Mouse (Mus musculus): ENCODE data around the gene Prkce. TPM values are rescaled to one million over a fixed set of nuclear protein-coding genes. Genes with fewer than 3 reads are reported as not detected.

Prkce gene
- polyA plus RNA-seq, 1 experiment: 3.3 TPM

- peaks cover 7% of the 10 kb centered on the region; the same call in 1 of the 2 replicates for H3K4me1 ChIP-seq (ENCODE audit: control insufficient read depth, insufficient read depth, insufficient read length, low read length)
- H3K27ac ChIP-seq (ENCODE audit: insufficient read depth, low read depth, low read length): no peak overlapping the region
- TF ChIP-seq CTCF (IDR thresholded peaks at IDR 0.05; ENCODE audit: extremely low read depth, insufficient read length, insufficient replicate concordance, low read depth, low read length) (no peak), POLR2A (IDR thresholded peaks at IDR 0.05; ENCODE audit: low read depth, low read length) (no peak)
- H3K4me3 ChIP-seq (ENCODE audit: low read depth, low read length): no peak overlapping the region
- 85% methylated on average over 11 of the region's 11 CpGs for WGBS
- no peaks in the 10 kb centered on the region for H3K36me3 ChIP-seq (ENCODE audit: control insufficient read depth, insufficient read depth, low read length)
- no peaks in the 10 kb centered on the region for H3K27me3 ChIP-seq (ENCODE audit: control insufficient read depth, insufficient read depth, low read length)
These were observed 51.0 kb downstream of the Prkce start for GRCm38 (mm10) chr17:86218553-86218952.

- H3K36me3 ChIP-seq (ENCODE audit: control insufficient read depth, insufficient read depth, low read length): no peaks in the 10 kb centered on the region
- 83% methylated on average over 10 of the region's 10 CpGs for WGBS
- no peak overlapping the region for H3K4me3 ChIP-seq (ENCODE audit: low read depth, low read length)
- no peak overlapping the region for H3K27ac ChIP-seq (ENCODE audit: insufficient read depth, low read depth, low read length)
- no peaks in the 10 kb centered on the region for H3K27me3 ChIP-seq (ENCODE audit: control insufficient read depth, insufficient read depth, low read length)
- TF ChIP-seq POLR2A (IDR thresholded peaks at IDR 0.05; ENCODE audit: low read depth, low read length) (no peak), CTCF (IDR thresholded peaks at IDR 0.05; ENCODE audit: extremely low read depth, insufficient read length, insufficient replicate concordance, low read depth, low read length) (no peak)
- H3K4me1 ChIP-seq (ENCODE audit: control insufficient read depth, insufficient read depth, insufficient read length, low read length): 0 out of 2 replicates have a peak, but pooled peaks cover 1% of the 10 kb centered on the region
These were observed 58.1 kb downstream of the Prkce start for GRCm38 (mm10) chr17:86225488-86226186.

- no peaks in the 10 kb centered on the region for H3K27me3 ChIP-seq (ENCODE audit: control insufficient read depth, insufficient read depth, low read length)
- H3K4me3 ChIP-seq (ENCODE audit: low read depth, low read length): no peak overlapping the region
- WGBS: 71% methylated on average over 8 of the region's 8 CpGs
- H3K36me3 ChIP-seq (ENCODE audit: control insufficient read depth, insufficient read depth, low read length): no peaks in the 10 kb centered on the region
- TF ChIP-seq CTCF (IDR thresholded peaks at IDR 0.05; ENCODE audit: extremely low read depth, insufficient read length, insufficient replicate concordance, low read depth, low read length) (no peak), POLR2A (IDR thresholded peaks at IDR 0.05; ENCODE audit: low read depth, low read length) (no peak)
- H3K4me1 ChIP-seq (ENCODE audit: control insufficient read depth, insufficient read depth, insufficient read length, low read length): 0 out of 2 replicates have a peak, but pooled peaks cover 1% of the 10 kb centered on the region
- H3K27ac ChIP-seq (ENCODE audit: insufficient read depth, low read depth, low read length): no peak overlapping the region
These were observed 58.6 kb downstream of the Prkce start for GRCm38 (mm10) chr17:86226198-86226597.

- Histone ChIP-seq H3K4me1 (ENCODE audit: control insufficient read depth, insufficient read depth, insufficient read length, low read length) (0 out of 2 replicates have a peak, but pooled peaks cover 1% of the 10 kb centered on the region), H3K4me3 (ENCODE audit: low read depth, low read length) (no peak overlapping the region), H3K27me3 (ENCODE audit: control insufficient read depth, insufficient read depth, low read length) (no peaks in the 10 kb centered on the region), H3K27ac (ENCODE audit: insufficient read depth, low read depth, low read length) (no peak overlapping the region), H3K36me3 (ENCODE audit: control insufficient read depth, insufficient read depth, low read length) (no peaks in the 10 kb centered on the region)
- WGBS: 90% methylated on average over 7 of the region's 7 CpGs
- TF ChIP-seq CTCF (IDR thresholded peaks at IDR 0.05; ENCODE audit: extremely low read depth, insufficient read length, insufficient replicate concordance, low read depth, low read length) (no peak), POLR2A (IDR thresholded peaks at IDR 0.05; ENCODE audit: low read depth, low read length) (no peak)
These were observed 59.0 kb downstream of the Prkce start for GRCm38 (mm10) chr17:86226635-86227034.

GRCm38 (mm10) chr17:86227389-86227788, 59.8 kb downstream of the Prkce start:
- H3K27me3 ChIP-seq (ENCODE audit: control insufficient read depth, insufficient read depth, low read length): no peaks in the 10 kb centered on the region
- WGBS: 89% methylated on average over 3 of the region's 3 CpGs
- H3K36me3 ChIP-seq (ENCODE audit: control insufficient read depth, insufficient read depth, low read length): no peaks in the 10 kb centered on the region
- no peak overlapping the region for H3K27ac ChIP-seq (ENCODE audit: insufficient read depth, low read depth, low read length)
- H3K4me1 ChIP-seq (ENCODE audit: control insufficient read depth, insufficient read depth, insufficient read length, low read length): 0 out of 2 replicates have a peak, but pooled peaks cover 1% of the 10 kb centered on the region
- TF ChIP-seq POLR2A (IDR thresholded peaks at IDR 0.05; ENCODE audit: low read depth, low read length) (no peak), CTCF (IDR thresholded peaks at IDR 0.05; ENCODE audit: extremely low read depth, insufficient read length, insufficient replicate concordance, low read depth, low read length) (no peak)
- no peak overlapping the region for H3K4me3 ChIP-seq (ENCODE audit: low read depth, low read length)

- Histone ChIP-seq H3K36me3 (ENCODE audit: control insufficient read depth, insufficient read depth, low read length) (no peaks in the 10 kb centered on the region), H3K4me3 (ENCODE audit: low read depth, low read length) (no peak overlapping the region), H3K4me1 (ENCODE audit: control insufficient read depth, insufficient read depth, insufficient read length, low read length) (0 out of 2 replicates have a peak, but pooled peaks cover 1% of the 10 kb centered on the region), H3K27ac (ENCODE audit: insufficient read depth, low read depth, low read length) (no peak overlapping the region), H3K27me3 (ENCODE audit: control insufficient read depth, insufficient read depth, low read length) (no peaks in the 10 kb centered on the region)
- WGBS: 92% methylated on average over 8 of the region's 8 CpGs
- TF ChIP-seq CTCF (IDR thresholded peaks at IDR 0.05; ENCODE audit: extremely low read depth, insufficient read length, insufficient replicate concordance, low read depth, low read length) (no peak), POLR2A (IDR thresholded peaks at IDR 0.05; ENCODE audit: low read depth, low read length) (no peak)
These were observed 61.3 kb downstream of the Prkce start for GRCm38 (mm10) chr17:86228850-86229249.

- no peak overlapping the region for H3K4me3 ChIP-seq (ENCODE audit: low read depth, low read length)
- peaks cover 1% of the 10 kb centered on the region; the same call in 1 of the 2 replicates for H3K4me1 ChIP-seq (ENCODE audit: control insufficient read depth, insufficient read depth, insufficient read length, low read length)
- TF ChIP-seq CTCF (IDR thresholded peaks at IDR 0.05; ENCODE audit: extremely low read depth, insufficient read length, insufficient replicate concordance, low read depth, low read length): no peak
- TF ChIP-seq POLR2A (IDR thresholded peaks at IDR 0.05; ENCODE audit: low read depth, low read length): no peak
- no peaks in the 10 kb centered on the region for H3K27me3 ChIP-seq (ENCODE audit: control insufficient read depth, insufficient read depth, low read length)
- WGBS: 84% methylated on average over 16 of the region's 16 CpGs
- no peak overlapping the region for H3K27ac ChIP-seq (ENCODE audit: insufficient read depth, low read depth, low read length)
- no peaks in the 10 kb centered on the region for H3K36me3 ChIP-seq (ENCODE audit: control insufficient read depth, insufficient read depth, low read length)
These were observed 62.6 kb downstream of the Prkce start for GRCm38 (mm10) chr17:86230141-86230633.

All from small intestine, adult 2 months (tissue).